Mouse (Mus musculus) forebrain, embryonic 16.5 days (tissue): ENCODE measurements at regions not wholly inside any gene's neighbourhood (a gene's known extent, or its start where the extent isn't known, plus 50 kb on each side); places are given as distances from the start of the nearest gene placed in this dataset.

Source experiments
- ATAC-seq: fragments of 200-750 bp; cut with Nextera tagmentation; 2 replicates; pipeline ENCODE4 v1.8.0; 2017; ENCODE audit warnings: mild to moderate bottlenecking, moderate library complexity
- H3K27ac ChIP-seq: fragments of 300-500 bp; sonication (generic); 2 replicates; pipeline ENCODE4 v1.5.1; 2014; ENCODE audit warnings: low read length, control low read depth
- H3K27me3 ChIP-seq: fragments of 300-500 bp; sonication (generic); replicated peaks from 2 replicates; pipeline ENCODE4 v1.6.1; 2014; ENCODE audit warnings: low read length; ENCODE audit not compliant: control insufficient read depth, insufficient read depth
- H3K36me3 ChIP-seq: fragments of 300-500 bp; sonication (generic); 2 replicates; pipeline ENCODE4 v1.6.1; 2014; ENCODE audit not compliant: control insufficient read depth, insufficient read depth
- H3K4me1 ChIP-seq: fragments of 300-500 bp; sonication (generic); replicated peaks from 2 replicates; pipeline ENCODE4 v1.6.1; 2014; ENCODE audit warnings: low read length; ENCODE audit not compliant: control insufficient read depth, insufficient read depth
- H3K4me2 ChIP-seq: fragments of 300-500 bp; sonication (generic); 2 replicates; pipeline ENCODE4 v1.6.1; 2014; ENCODE audit warnings: mild to moderate bottlenecking, low read length, control low read depth
- H3K4me3 ChIP-seq: fragments of 300-500 bp; sonication (generic); replicated peaks from 2 replicates; pipeline ENCODE4 v1.5.1; 2014; ENCODE audit warnings: mild to moderate bottlenecking, low read length, control low read depth
- H3K9ac ChIP-seq: fragments of 300-500 bp; sonication (generic); replicated peaks from 2 replicates; pipeline ENCODE4 v1.6.1; 2014; ENCODE audit warnings: low read depth, low read length, control low read depth
- H3K9me3 ChIP-seq: fragments of 300-500 bp; sonication (generic); 2 replicates; pipeline ENCODE4 v1.6.1; 2016; ENCODE audit warnings: low read length; ENCODE audit not compliant: control insufficient read depth
- WGBS: fragments of 180-500 bp; shearing (Covaris S2); extraction: QIAGEN DNeasy Blood & Tissue Kit; methylation state at CpG from one replicate; pipeline ENCODE4 v1.1.7; 2014; 5-methylcytosine and 5-hydroxymethylcytosine counted together

- H3K9me3 ChIP-seq, result no peaks in the 10 kb centered on the region
- no peak overlapping the region for H3K27ac ChIP-seq
- H3K9ac ChIP-seq, result no peak overlapping the region
- H3K4me1 ChIP-seq, result no peaks in the 10 kb centered on the region
- H3K4me3 ChIP-seq, result no peak overlapping the region
- no peaks in the 10 kb centered on the region for H3K27me3 ChIP-seq
- ATAC-seq, result no peak
- 58% methylated on average over 4 of the region's 4 CpGs for WGBS
- H3K36me3 ChIP-seq, result no peaks in the 10 kb centered on the region
- no peak overlapping the region for H3K4me2 ChIP-seq
Observed at GRCm38 (mm10) chr12:8110297-8110696, 97.6 kb upstream of the Ldah start.

GRCm38 (mm10) chr12:8111484-8111883, 96.4 kb upstream of the Ldah start:
- Histone ChIP-seq H3K4me3 (no peak overlapping the region), H3K36me3 (no peaks in the 10 kb centered on the region), H3K27ac (no peak overlapping the region), H3K9ac (no peak overlapping the region), H3K4me2 (no peak overlapping the region), H3K4me1 (no peaks in the 10 kb centered on the region), H3K9me3 (no peaks in the 10 kb centered on the region), H3K27me3 (no peaks in the 10 kb centered on the region)
- WGBS, result 76% methylated on average over 4 of the region's 4 CpGs
- ATAC-seq, result no peak

DNA sequence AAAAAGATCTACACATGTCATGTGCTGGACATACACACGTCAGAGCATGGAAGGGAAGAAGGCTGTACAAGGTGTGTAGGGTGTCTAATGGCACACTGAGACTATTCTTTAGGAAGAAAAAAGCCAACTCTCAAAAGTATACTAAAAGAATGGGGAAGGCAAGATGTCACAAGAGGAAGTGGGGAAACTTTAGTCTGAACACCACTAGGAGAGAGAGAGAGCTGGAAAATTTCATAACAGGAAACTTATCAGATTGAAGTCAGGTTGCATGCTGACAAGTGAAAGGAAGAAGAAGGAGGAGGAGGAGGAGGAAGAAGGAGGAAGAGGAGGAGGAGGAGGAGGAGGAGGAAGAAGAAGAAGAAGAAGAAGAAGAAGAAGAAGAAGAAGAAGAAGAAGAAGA, 52.3 kb upstream of the Ldah start:
- WGBS, result 77% methylated on average over 1 of the region's 1 CpGs
- H3K9me3 ChIP-seq, result no peaks in the 10 kb centered on the region
- H3K36me3 ChIP-seq, result no peaks in the 10 kb centered on the region
- H3K4me3 ChIP-seq, result no peak overlapping the region
- no peak overlapping the region for H3K9ac ChIP-seq
- no peaks in the 10 kb centered on the region for H3K27me3 ChIP-seq
- no peak for ATAC-seq
- no peaks in the 10 kb centered on the region for H3K4me1 ChIP-seq
- H3K4me2 ChIP-seq, result no peak overlapping the region
- no peak overlapping the region for H3K27ac ChIP-seq
